Mouse (Mus musculus) right cerebral cortex, postnatal 4 days (tissue): Measurements from ENCODE around the gene Rfc2.

ENCODE experiments used
- DNase-seq: peaks from one replicate; pipeline ENCODE4 v3.0.0-alpha.2; 2022

The Rfc2 gene

GRCm38 (mm10) chr5:134567445-134567844, 13.7 kb upstream of the Rfc2 start:
- no peak for DNase-seq

GRCm38 (mm10) chr5:134568030-134568429, 13.1 kb upstream of the Rfc2 start:
- DNase-seq = no peak

- DNase-seq = no peak
Observed at GRCm38 (mm10) chr5:134568964-134569491, 12.1 kb upstream of the Rfc2 start.

- DNase-seq = peak; percentile 34
Observed at GRCm38 (mm10) chr5:134571730-134572507, 9.2 kb upstream of the Rfc2 start.

GRCm38 (mm10) chr5:134572508-134573214, 8.5 kb upstream of the Rfc2 start:
- no peak for DNase-seq

- no peak for DNase-seq
Observed at GRCm38 (mm10) chr5:134575833-134576232, 5.3 kb upstream of the Rfc2 start.

GRCm38 (mm10) chr5:134576517-134577220, 4.5 kb upstream of the Rfc2 start:
- DNase-seq = no peak

GRCm38 (mm10) chr5:134577534-134577933, 3.6 kb upstream of the Rfc2 start:
- no peak for DNase-seq

- DNase-seq = no peak
Observed at GRCm38 (mm10) chr5:134579135-134579534, 2.0 kb upstream of the Rfc2 start.

GRCm38 (mm10) chr5:134582221-134582907, 1.2 kb downstream of the Rfc2 start:
- DNase-seq = peak; percentile 96

- DNase-seq = no peak
Observed at GRCm38 (mm10) chr5:134583006-134583883, 2.1 kb downstream of the Rfc2 start.

- DNase-seq = no peak
Observed at GRCm38 (mm10) chr5:134583884-134584213, 2.7 kb downstream of the Rfc2 start.

- DNase-seq = no peak
Observed at GRCm38 (mm10) chr5:134584798-134585197, 3.6 kb downstream of the Rfc2 start.

GRCm38 (mm10) chr5:134589900-134590299, 8.7 kb downstream of the Rfc2 start:
- DNase-seq = no peak

GRCm38 (mm10) chr5:134592026-134592581, 10.9 kb downstream of the Rfc2 start:
- no peak for DNase-seq

GRCm38 (mm10) chr5:134593093-134593492, 11.9 kb downstream of the Rfc2 start:
- DNase-seq = no peak

- no peak for DNase-seq
Observed at GRCm38 (mm10) chr5:134597711-134598110, 16.5 kb downstream of the Rfc2 start.

GRCm38 (mm10) chr5:134604376-134604775, 23.2 kb downstream of the Rfc2 start:
- DNase-seq = no peak

- DNase-seq = no peak
Observed at GRCm38 (mm10) chr5:134606314-134606713, 25.1 kb downstream of the Rfc2 start.

GRCm38 (mm10) chr5:134607121-134607520, 26.0 kb downstream of the Rfc2 start:
- DNase-seq = no peak

- no peak for DNase-seq
Observed at GRCm38 (mm10) chr5:134609916-134610643, 28.9 kb downstream of the Rfc2 start.
